Mouse (Mus musculus): ENCODE measurements around the gene Ebf3. TPM values are rescaled to one million over a fixed set of nuclear protein-coding genes. Genes with fewer than 3 reads are reported as not detected.

Gene Ebf3
- polyA plus RNA-seq, 1 experiment from 2014 or later, result 1.5 TPM

- Histone ChIP-seq H3K27me3 (replicated peaks) (peaks cover 92% of the 10 kb centered on the region), H3K9me3 (no peaks in the 10 kb centered on the region), H3K4me1 (peaks cover 53% of the 10 kb centered on the region), H3K36me3 (no peaks in the 10 kb centered on the region), H3K27ac (no peak overlapping the region), H3K4me3 (replicated peaks) (peak overlapping the region; percentile 3; the same call in 1 of the 2 replicates), H3K9ac (no peak overlapping the region), H3K4me2 (no peak overlapping the region)
- no peak for ATAC-seq (ENCODE audit: insufficient read depth, low FRiP score, low read depth)
- 3% methylated on average over 24 of the region's 24 CpGs for WGBS
Measured at GRCm38 (mm10) chr7:137317659-137318382, 3.6 kb upstream of the Ebf3 start.

- Histone ChIP-seq H3K4me2 (peak overlapping the region; percentile 23), H3K27me3 (replicated peaks) (peaks cover 91% of the 10 kb centered on the region), H3K9ac (no peak overlapping the region), H3K36me3 (no peaks in the 10 kb centered on the region), H3K4me3 (replicated peaks) (peak overlapping the region; percentile 3; the same call in 1 of the 2 replicates), H3K9me3 (no peaks in the 10 kb centered on the region), H3K27ac (no peak overlapping the region), H3K4me1 (peaks cover 46% of the 10 kb centered on the region)
- WGBS, result 3% methylated on average over 39 of the region's 39 CpGs
- ATAC-seq (ENCODE audit: insufficient read depth, low FRiP score, low read depth), result no peak
Measured at GRCm38 (mm10) chr7:137316926-137317658, 2.8 kb upstream of the Ebf3 start.

GRCm38 (mm10) chr7:137316181-137316925 lies 2.1 kb upstream of the Ebf3 start:
- no peak for ATAC-seq (ENCODE audit: insufficient read depth, low FRiP score, low read depth)
- Histone ChIP-seq H3K4me1 (peaks cover 41% of the 10 kb centered on the region), H3K9ac (no peak overlapping the region), H3K4me2 (peak overlapping the region; percentile 23; the same call in 1 of the 2 replicates), H3K4me3 (replicated peaks) (no peak overlapping the region), H3K27me3 (replicated peaks) (peaks cover 89% of the 10 kb centered on the region), H3K9me3 (no peaks in the 10 kb centered on the region), H3K27ac (no peak overlapping the region), H3K36me3 (no peaks in the 10 kb centered on the region)
- 3% methylated on average over 20 of the region's 20 CpGs for WGBS

- Histone ChIP-seq H3K27ac (no peak overlapping the region), H3K27me3 (replicated peaks) (peaks cover 88% of the 10 kb centered on the region), H3K9me3 (no peaks in the 10 kb centered on the region), H3K4me2 (peak overlapping the region; percentile 95), H3K36me3 (no peaks in the 10 kb centered on the region), H3K4me3 (replicated peaks) (peak overlapping the region; percentile 54), H3K4me1 (peaks cover 36% of the 10 kb centered on the region), H3K9ac (no peak overlapping the region)
- WGBS, result 6% methylated on average over 19 of the region's 19 CpGs
- ATAC-seq (ENCODE audit: insufficient read depth, low FRiP score, low read depth), result no peak
Measured at GRCm38 (mm10) chr7:137315544-137315940, 1.3 kb upstream of the Ebf3 start.

GRCm38 (mm10) chr7:137314710-137315543 lies 682 bp upstream of the Ebf3 start:
- ATAC-seq (ENCODE audit: insufficient read depth, low FRiP score, low read depth), result peak; percentile 16; the same call in 1 of the 2 replicates
- no peak overlapping the region for H3K27ac ChIP-seq
- peaks cover 42% of the 10 kb centered on the region for H3K4me1 ChIP-seq
- H3K36me3 ChIP-seq, result no peaks in the 10 kb centered on the region
- 2% methylated on average over 48 of the region's 48 CpGs for WGBS
- H3K9me3 ChIP-seq, result no peaks in the 10 kb centered on the region
- H3K4me2 ChIP-seq, result peak overlapping the region; percentile 95
- peaks cover 88% of the 10 kb centered on the region for H3K27me3 ChIP-seq (replicated peaks)
- H3K9ac ChIP-seq, result no peak overlapping the region
- peak overlapping the region; percentile 54 for H3K4me3 ChIP-seq (replicated peaks)

GRCm38 (mm10) chr7:137313183-137313903 lies 902 bp downstream of the Ebf3 start:
- no peak for ATAC-seq (ENCODE audit: insufficient read depth, low FRiP score, low read depth)

GRCm38 (mm10) chr7:137312933-137313182 lies 1.4 kb downstream of the Ebf3 start:
- peak overlapping the region; percentile 95 for H3K4me2 ChIP-seq
- ATAC-seq (ENCODE audit: insufficient read depth, low FRiP score, low read depth), result no peak
- H3K9ac ChIP-seq, result no peak overlapping the region; the same call in 1 of the 2 replicates
- H3K27ac ChIP-seq, result no peak overlapping the region
- 3% methylated on average over 10 of the region's 10 CpGs for WGBS
- H3K4me3 ChIP-seq (replicated peaks), result peak overlapping the region; percentile 54
- no peaks in the 10 kb centered on the region for H3K36me3 ChIP-seq
- peaks cover 88% of the 10 kb centered on the region for H3K27me3 ChIP-seq (replicated peaks)
- peaks cover 45% of the 10 kb centered on the region for H3K4me1 ChIP-seq
- H3K9me3 ChIP-seq, result no peaks in the 10 kb centered on the region

More at GRCm38 (mm10) chr7:137313183-137313903, 902 bp downstream of the Ebf3 start:
- Histone ChIP-seq H3K36me3 (no peaks in the 10 kb centered on the region), H3K4me1 (peaks cover 45% of the 10 kb centered on the region), H3K4me3 (replicated peaks) (peak overlapping the region; percentile 54), H3K27me3 (replicated peaks) (peaks cover 88% of the 10 kb centered on the region), H3K9me3 (no peaks in the 10 kb centered on the region), H3K27ac (0 out of 2 replicates have a peak overlapping the region, but pooled peaks have one; percentile 46), H3K9ac (peak overlapping the region; percentile 33), H3K4me2 (peak overlapping the region; percentile 95)
- under 1% methylated on average over 71 of the region's 79 CpGs for WGBS

- Histone ChIP-seq H3K36me3 (no peaks in the 10 kb centered on the region), H3K27me3 (replicated peaks) (peaks cover 86% of the 10 kb centered on the region), H3K9ac (no peak overlapping the region), H3K27ac (no peak overlapping the region), H3K4me2 (peak overlapping the region; percentile 95), H3K9me3 (no peaks in the 10 kb centered on the region), H3K4me3 (replicated peaks) (peak overlapping the region; percentile 54), H3K4me1 (peaks cover 45% of the 10 kb centered on the region)
- 13% methylated on average over 17 of the region's 17 CpGs for WGBS
- no peak for ATAC-seq (ENCODE audit: insufficient read depth, low FRiP score, low read depth)
Measured at GRCm38 (mm10) chr7:137312166-137312932, 1.9 kb downstream of the Ebf3 start.

- H3K27me3 ChIP-seq (replicated peaks), result peaks cover 85% of the 10 kb centered on the region
- H3K4me3 ChIP-seq (replicated peaks), result peak overlapping the region; percentile 13
- H3K4me2 ChIP-seq, result peak overlapping the region; percentile 16; the same call in 1 of the 2 replicates
- H3K9me3 ChIP-seq, result no peaks in the 10 kb centered on the region
- H3K27ac ChIP-seq, result no peak overlapping the region
- ATAC-seq (ENCODE audit: insufficient read depth, low FRiP score, low read depth), result no peak
- no peak overlapping the region for H3K9ac ChIP-seq
- H3K36me3 ChIP-seq, result no peaks in the 10 kb centered on the region
- WGBS, result 11% methylated on average over 8 of the region's 8 CpGs
- H3K4me1 ChIP-seq, result peaks cover 38% of the 10 kb centered on the region
Measured at GRCm38 (mm10) chr7:137311341-137312110, 2.7 kb downstream of the Ebf3 start.

GRCm38 (mm10) chr7:137310876-137311275 lies 3.4 kb downstream of the Ebf3 start:
- Histone ChIP-seq H3K27ac (no peak overlapping the region), H3K36me3 (no peaks in the 10 kb centered on the region), H3K4me1 (peaks cover 38% of the 10 kb centered on the region), H3K4me3 (replicated peaks) (peak overlapping the region; percentile 34), H3K9ac (no peak overlapping the region), H3K4me2 (peak overlapping the region; percentile 53; the same call in 1 of the 2 replicates), H3K27me3 (replicated peaks) (peaks cover 84% of the 10 kb centered on the region), H3K9me3 (no peaks in the 10 kb centered on the region)
- WGBS, result 7% methylated on average over 11 of the region's 11 CpGs
- ATAC-seq (ENCODE audit: insufficient read depth, low FRiP score, low read depth), result no peak

Data from stomach, embryonic 15.5 days (tissue).